Mouse (Mus musculus) hindbrain, embryonic 14.5 days (tissue): ENCODE measurements around the gene Smc5. TPM values are rescaled to one million over a fixed set of nuclear protein-coding genes. Genes with fewer than 3 reads are reported as not detected.
A peak's percentile ranks its signal among the peaks of the same experiment; 100 is the strongest.

Experiments
- ATAC-seq: fragments of 200-750 bp; cut with Nextera tagmentation; 2 replicates; pipeline ENCODE4 v1.8.0; 2017; ENCODE audit warnings: moderate number of reproducible peaks, mild to moderate bottlenecking, moderate TSS enrichment, moderate library complexity; ENCODE audit not compliant: low FRiP score
- DNase-seq: peaks from one replicate; pipeline ENCODE4 v3.0.0-alpha.2; 2015; ENCODE audit warnings: low spot score
- H3K27ac ChIP-seq: fragments of 300-500 bp; sonication (generic); 2 replicates; pipeline ENCODE4 v1.5.1; 2014; ENCODE audit warnings: mild to moderate bottlenecking, moderate library complexity
- H3K27me3 ChIP-seq: fragments of 300-500 bp; sonication (generic); 2 replicates; pipeline ENCODE4 v1.6.1; 2014; ENCODE audit warnings: mild to moderate bottlenecking, low read length, mixed read lengths; ENCODE audit not compliant: control insufficient read depth, insufficient read depth
- H3K36me3 ChIP-seq: fragments of 300-500 bp; sonication (generic); replicated peaks from 2 replicates; pipeline ENCODE4 v1.6.1; 2014; ENCODE audit not compliant: control insufficient read depth, insufficient read depth
- H3K4me1 ChIP-seq: fragments of 300-500 bp; sonication (generic); replicated peaks from 2 replicates; pipeline ENCODE4 v1.6.1; 2014; ENCODE audit warnings: antibody characterized with exemption, low read length, mixed read lengths; ENCODE audit not compliant: control insufficient read depth, insufficient read depth
- H3K4me2 ChIP-seq: fragments of 300-500 bp; sonication (generic); replicated peaks from 2 replicates; pipeline ENCODE4 v1.6.1; 2014; ENCODE audit warnings: mild to moderate bottlenecking, moderate library complexity
- H3K4me3 ChIP-seq: fragments of 300-500 bp; sonication (generic); replicated peaks from 2 replicates; pipeline ENCODE4 v1.5.1; 2014; ENCODE audit warnings: mild to moderate bottlenecking, low read length
- H3K9ac ChIP-seq: fragments of 300-500 bp; sonication (generic); 2 replicates; pipeline ENCODE4 v1.6.1; 2014
- H3K9me3 ChIP-seq: fragments of 300-500 bp; sonication (generic); 2 replicates; pipeline ENCODE4 v1.6.1; 2016; ENCODE audit warnings: low read length; ENCODE audit not compliant: control insufficient read depth
- WGBS: fragments of 180-500 bp; shearing (Covaris S2); extraction: QIAGEN DNeasy Blood & Tissue Kit; methylation state at CpG from one replicate; pipeline ENCODE4 v1.1.7; 2014; 5-methylcytosine and 5-hydroxymethylcytosine counted together
- polyA plus RNA-seq: library from polyadenylated mRNA; unstranded; fragments of >200 nt; fragmentation: Nextera tagmentation; extraction: Ambion mirVana; gene quantifications from 2 replicates; pipeline ENCODE4 v1.2.1, GENCODE M21; 2014

The Smc5 gene
- polyA plus RNA-seq, 1 experiment from 2014 or later, result 28.9 TPM

DNA sequence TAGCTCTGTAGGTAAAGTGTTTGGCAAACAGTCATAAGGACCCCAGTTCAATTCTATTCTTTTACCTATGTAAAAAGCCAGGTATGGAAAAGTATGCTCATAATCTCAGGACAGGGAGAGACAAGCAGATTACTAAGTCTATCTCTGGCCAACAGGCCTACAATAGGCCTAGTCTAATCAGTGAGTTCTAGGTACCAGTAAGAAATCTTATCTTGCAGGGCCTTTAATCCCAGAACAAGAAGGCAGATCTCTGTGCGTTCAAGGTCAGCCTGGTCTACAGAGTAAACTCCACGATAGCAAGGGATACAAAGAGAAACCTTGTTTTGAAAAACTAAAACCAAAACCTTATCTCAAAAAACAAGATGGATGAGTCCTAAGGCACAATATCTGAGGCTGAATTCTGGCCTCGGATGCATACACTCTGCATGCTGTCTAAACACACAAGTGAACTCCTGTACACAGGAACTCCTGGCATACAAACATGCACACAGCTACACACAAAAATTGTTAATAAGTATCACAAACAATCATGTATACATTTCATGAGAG, 70.1 kb downstream of the Smc5 start:
- Histone ChIP-seq H3K9me3 (peaks cover 7% of the 10 kb centered on the region), H3K36me3 (peaks cover 22% of the 10 kb centered on the region), H3K27me3 (no peaks in the 10 kb centered on the region), H3K4me1 (no peaks in the 10 kb centered on the region), H3K4me2 (no peak overlapping the region), H3K4me3 (no peak overlapping the region), H3K9ac (no peak overlapping the region), H3K27ac (no peak overlapping the region)
- DNase-seq, result no peak
- no peak for ATAC-seq
- 97% methylated on average over 3 of the region's 3 CpGs for WGBS

DNA sequence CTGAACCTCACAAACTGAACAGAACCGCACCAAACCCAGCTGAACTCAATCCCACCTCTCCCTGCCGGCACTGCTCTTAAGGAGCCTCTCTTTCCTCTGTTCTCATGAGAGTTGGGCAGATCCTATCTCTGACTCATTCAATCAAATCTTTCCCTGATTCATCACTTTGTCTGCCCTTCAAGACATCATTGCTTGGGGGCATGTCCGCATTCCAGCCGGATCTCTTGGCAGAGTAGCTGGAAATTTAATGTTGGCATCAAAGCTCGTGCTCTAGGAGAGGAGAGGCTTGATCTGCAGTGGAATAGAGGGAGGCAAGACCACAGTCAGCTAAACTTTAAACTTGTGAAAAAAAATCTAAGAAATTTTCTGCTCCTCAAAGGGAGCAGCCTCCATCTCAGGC, 71.6 kb downstream of the Smc5 start:
- H3K27me3 ChIP-seq, result no peaks in the 10 kb centered on the region
- no peaks in the 10 kb centered on the region for H3K4me1 ChIP-seq
- peaks cover 17% of the 10 kb centered on the region for H3K36me3 ChIP-seq
- H3K9me3 ChIP-seq, result peaks cover 7% of the 10 kb centered on the region
- H3K9ac ChIP-seq, result no peak overlapping the region
- DNase-seq, result no peak
- H3K4me3 ChIP-seq, result no peak overlapping the region
- WGBS, result over 99% methylated on average over 5 of the region's 5 CpGs
- no peak for ATAC-seq
- H3K4me2 ChIP-seq, result no peak overlapping the region
- H3K27ac ChIP-seq, result no peak overlapping the region

DNA sequence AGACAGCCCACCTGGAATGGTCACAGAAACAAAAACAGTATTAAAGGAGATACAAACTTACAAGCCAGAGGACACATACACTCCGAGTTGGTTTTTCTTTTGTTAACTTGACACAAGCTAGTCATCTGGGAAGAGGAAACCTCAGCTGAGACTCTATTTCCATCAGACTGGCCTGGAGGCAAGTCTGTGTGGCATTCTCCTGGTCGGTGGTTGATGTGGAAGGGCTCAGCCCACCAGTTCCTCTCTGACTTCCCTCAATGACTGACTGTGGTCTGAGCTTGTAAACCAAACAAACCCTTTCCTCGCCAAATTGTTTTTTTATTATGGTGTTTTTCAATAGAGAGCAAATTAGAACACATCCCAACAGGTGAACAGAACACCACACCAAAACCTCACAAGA, 80.6 kb downstream of the Smc5 start:
- H3K36me3 ChIP-seq, result no peaks in the 10 kb centered on the region
- no peak overlapping the region for H3K27ac ChIP-seq
- H3K4me3 ChIP-seq, result no peak overlapping the region
- H3K4me1 ChIP-seq, result no peaks in the 10 kb centered on the region
- 81% methylated on average over 3 of the region's 3 CpGs for WGBS
- H3K9me3 ChIP-seq, result no peaks in the 10 kb centered on the region
- no peaks in the 10 kb centered on the region for H3K27me3 ChIP-seq
- H3K4me2 ChIP-seq, result no peak overlapping the region
- ATAC-seq (no peak), DNase-seq (no peak)
- no peak overlapping the region for H3K9ac ChIP-seq

DNA sequence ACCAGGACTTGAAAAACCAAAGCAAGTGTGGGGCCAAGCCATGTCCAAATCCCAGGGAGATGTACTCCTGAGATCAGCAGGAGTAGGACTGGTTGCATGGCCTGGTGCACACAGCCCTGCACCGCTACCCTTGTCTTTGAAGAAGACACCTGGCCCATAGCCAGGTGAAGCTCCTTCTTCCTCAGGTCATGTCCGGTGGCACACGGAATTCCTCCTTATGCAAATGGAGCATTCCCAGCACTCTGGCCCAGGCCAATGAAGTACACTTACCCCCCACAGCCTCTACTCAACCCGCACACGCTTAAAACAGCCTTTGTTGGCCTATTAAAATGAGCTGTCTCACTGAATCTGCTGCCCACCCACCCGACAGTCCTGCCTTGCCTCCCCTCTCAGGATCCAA, 82.2 kb downstream of the Smc5 start:
- H3K27me3 ChIP-seq, result no peaks in the 10 kb centered on the region
- WGBS, result 93% methylated on average over 6 of the region's 6 CpGs
- ATAC-seq, result no peak
- H3K9ac ChIP-seq, result no peak overlapping the region
- no peak overlapping the region for H3K27ac ChIP-seq
- H3K4me2 ChIP-seq, result no peak overlapping the region
- H3K36me3 ChIP-seq, result no peaks in the 10 kb centered on the region; the same call in 1 of the 2 replicates
- DNase-seq, result no peak
- no peak overlapping the region for H3K4me3 ChIP-seq
- H3K9me3 ChIP-seq, result no peaks in the 10 kb centered on the region
- H3K4me1 ChIP-seq, result no peaks in the 10 kb centered on the region

DNA sequence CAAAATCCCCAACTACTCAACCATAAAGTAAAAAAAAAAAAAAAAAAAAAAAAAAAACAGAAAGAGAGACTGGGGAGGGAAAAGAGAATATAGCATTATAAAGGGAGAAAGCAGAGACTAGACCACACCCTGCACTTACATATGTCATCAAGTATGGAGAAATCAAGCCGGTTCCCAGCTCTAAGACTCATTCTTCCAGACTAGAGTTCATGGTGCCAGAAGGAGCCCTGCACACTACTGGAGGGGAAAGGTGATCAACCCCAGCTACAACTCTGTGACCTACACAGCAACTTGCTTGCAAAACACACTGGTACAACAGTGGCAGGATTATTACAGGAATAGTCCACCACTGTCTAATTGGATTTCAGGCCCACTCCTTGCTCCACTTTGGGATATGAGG, 84.0 kb downstream of the Smc5 start:
- no peak overlapping the region for H3K4me2 ChIP-seq
- no peaks in the 10 kb centered on the region for H3K27me3 ChIP-seq
- DNase-seq (no peak), ATAC-seq (no peak)
- no peaks in the 10 kb centered on the region for H3K9me3 ChIP-seq
- 76% methylated on average over 1 of the region's 1 CpGs for WGBS
- H3K4me1 ChIP-seq, result no peaks in the 10 kb centered on the region
- H3K36me3 ChIP-seq, result no peaks in the 10 kb centered on the region; the same call in 1 of the 2 replicates
- no peak overlapping the region for H3K27ac ChIP-seq
- H3K9ac ChIP-seq, result no peak overlapping the region
- H3K4me3 ChIP-seq, result no peak overlapping the region

DNA sequence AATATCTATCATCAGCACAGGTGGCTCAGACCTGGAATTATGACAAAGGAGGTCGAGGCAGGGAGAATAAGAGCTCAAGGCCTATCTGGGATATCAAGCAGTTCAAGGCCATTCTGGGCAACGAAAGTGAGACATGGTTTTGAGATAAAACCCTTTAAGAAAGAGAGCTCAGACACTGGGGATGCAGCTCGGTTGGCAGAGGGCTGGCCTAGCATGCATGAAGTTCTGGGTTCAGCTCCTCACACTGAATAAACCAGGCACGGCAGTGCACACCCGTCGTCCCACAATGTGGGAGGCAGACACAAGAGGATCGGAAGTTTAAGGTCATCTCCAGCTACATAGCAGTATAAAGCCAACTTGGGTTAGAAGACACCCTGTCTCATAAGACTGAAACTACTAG, 84.7 kb downstream of the Smc5 start:
- Histone ChIP-seq H3K4me3 (no peak overlapping the region), H3K9ac (no peak overlapping the region), H3K36me3 (no peaks in the 10 kb centered on the region; the same call in 1 of the 2 replicates), H3K27ac (no peak overlapping the region), H3K4me1 (no peaks in the 10 kb centered on the region), H3K4me2 (no peak overlapping the region), H3K27me3 (no peaks in the 10 kb centered on the region), H3K9me3 (no peaks in the 10 kb centered on the region)
- ATAC-seq (no peak), DNase-seq (no peak)
- 96% methylated on average over 7 of the region's 7 CpGs for WGBS

DNA sequence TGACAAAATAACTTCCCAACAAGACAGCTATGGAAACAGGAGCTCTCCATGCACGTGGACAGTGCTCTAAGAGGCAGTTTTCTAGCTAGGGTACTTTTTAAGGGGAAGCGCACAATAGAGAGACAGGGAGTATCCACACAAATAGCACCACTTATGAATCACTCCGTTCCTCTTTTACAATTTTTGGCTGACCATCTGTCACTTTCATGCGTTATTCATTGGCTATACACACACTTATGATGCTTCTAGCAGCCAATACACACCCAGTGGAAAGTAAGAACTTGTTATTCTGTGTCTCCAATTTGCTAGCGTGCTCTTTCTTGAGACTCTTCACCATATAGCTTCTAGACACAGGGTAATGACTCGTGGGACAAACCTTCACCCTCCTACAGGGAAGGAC, 86.0 kb downstream of the Smc5 start:
- no peak for DNase-seq
- H3K27me3 ChIP-seq, result no peaks in the 10 kb centered on the region
- no peak overlapping the region for H3K9ac ChIP-seq
- H3K4me1 ChIP-seq, result no peaks in the 10 kb centered on the region
- no peak overlapping the region for H3K4me3 ChIP-seq
- H3K4me2 ChIP-seq, result no peak overlapping the region
- ATAC-seq, result no peak
- H3K9me3 ChIP-seq, result no peaks in the 10 kb centered on the region
- WGBS, result 84% methylated on average over 6 of the region's 6 CpGs
- no peaks in the 10 kb centered on the region; the same call in 1 of the 2 replicates for H3K36me3 ChIP-seq
- H3K27ac ChIP-seq, result no peak overlapping the region

DNA sequence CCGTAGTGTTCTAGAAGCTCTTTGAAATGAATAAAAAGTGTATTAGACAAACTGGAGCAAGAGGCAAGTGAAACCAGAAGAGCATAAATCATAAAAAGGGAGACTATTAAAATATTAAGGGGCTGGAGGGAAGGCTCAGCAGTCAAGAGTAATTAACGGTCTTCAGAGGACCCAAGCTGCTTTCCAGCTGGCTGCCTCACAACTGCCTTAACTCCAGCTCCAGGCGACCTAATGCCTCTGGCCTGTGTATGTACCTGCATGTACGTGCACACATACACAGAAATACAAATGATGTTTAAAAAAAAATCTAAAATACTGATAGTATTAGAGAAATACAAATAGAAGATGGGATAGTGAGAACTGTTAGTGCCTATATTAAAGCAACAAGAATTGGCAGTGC, 89.6 kb downstream of the Smc5 start:
- Histone ChIP-seq H3K4me1 (no peaks in the 10 kb centered on the region), H3K27me3 (no peaks in the 10 kb centered on the region), H3K9me3 (no peaks in the 10 kb centered on the region), H3K27ac (0 out of 2 replicates have a peak overlapping the region, but pooled peaks have one; percentile 5), H3K36me3 (no peaks in the 10 kb centered on the region; the same call in 1 of the 2 replicates), H3K4me3 (no peak overlapping the region), H3K9ac (no peak overlapping the region), H3K4me2 (no peak overlapping the region)
- 76% methylated on average over 4 of the region's 4 CpGs for WGBS
- ATAC-seq (no peak), DNase-seq (no peak)

DNA sequence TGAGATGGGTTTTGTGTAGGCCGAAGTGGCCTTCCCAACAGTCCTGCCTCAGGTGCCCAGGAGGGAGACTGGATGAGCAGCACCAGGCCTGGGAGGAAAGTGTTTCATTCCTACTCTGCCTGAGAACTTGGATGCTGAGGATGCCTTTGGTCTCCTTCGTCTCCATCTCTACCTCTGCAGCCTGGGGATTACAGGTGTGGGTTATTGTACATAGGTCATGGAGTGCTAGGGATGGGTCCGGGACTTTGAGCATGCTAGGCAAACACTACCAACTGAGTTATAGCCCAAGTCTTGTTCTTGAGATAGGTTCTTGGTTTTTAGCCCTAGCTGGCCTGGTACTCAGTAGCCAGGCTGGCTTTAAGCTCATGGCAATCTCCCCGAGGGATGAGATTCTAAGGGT, 90.2 kb downstream of the Smc5 start:
- no peak for ATAC-seq
- no peak overlapping the region for H3K9ac ChIP-seq
- no peak for DNase-seq
- H3K27ac ChIP-seq, result no peak overlapping the region
- no peaks in the 10 kb centered on the region for H3K9me3 ChIP-seq
- H3K36me3 ChIP-seq, result no peaks in the 10 kb centered on the region; the same call in 1 of the 2 replicates
- no peaks in the 10 kb centered on the region for H3K4me1 ChIP-seq
- no peak overlapping the region for H3K4me3 ChIP-seq
- no peaks in the 10 kb centered on the region for H3K27me3 ChIP-seq
- 99% methylated on average over 4 of the region's 4 CpGs for WGBS
- H3K4me2 ChIP-seq, result no peak overlapping the region

DNA sequence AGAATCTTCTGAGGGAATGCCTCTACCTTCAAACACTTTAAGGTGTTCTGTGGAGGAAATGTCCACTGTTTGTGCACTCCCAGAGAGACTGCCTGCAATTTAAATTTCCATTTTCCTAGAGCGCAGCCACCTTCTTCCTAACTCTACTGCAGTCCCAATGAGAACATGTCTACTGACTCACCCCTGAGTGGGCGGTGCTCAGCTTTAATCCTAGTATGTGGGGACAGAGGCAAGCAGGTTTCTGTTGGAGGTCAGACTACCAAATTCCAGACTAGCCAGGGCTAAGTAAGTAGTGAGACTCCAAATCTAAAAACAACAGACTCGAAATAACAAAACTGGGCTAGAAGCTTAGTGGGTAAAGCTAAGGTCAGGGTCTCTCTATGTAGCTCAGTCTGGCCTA, 95.2 kb downstream of the Smc5 start:
- no peak overlapping the region for H3K4me3 ChIP-seq
- no peak overlapping the region for H3K27ac ChIP-seq
- no peaks in the 10 kb centered on the region for H3K27me3 ChIP-seq
- no peaks in the 10 kb centered on the region for H3K4me1 ChIP-seq
- 96% methylated on average over 3 of the region's 3 CpGs for WGBS
- ATAC-seq (no peak), DNase-seq (no peak)
- H3K36me3 ChIP-seq, result no peaks in the 10 kb centered on the region
- no peaks in the 10 kb centered on the region for H3K9me3 ChIP-seq
- no peak overlapping the region for H3K4me2 ChIP-seq
- no peak overlapping the region for H3K9ac ChIP-seq
